Mouse (Mus musculus) spleen, postnatal 4 days (tissue): ENCODE measurements at regions not wholly inside any gene's neighbourhood (a gene's known extent, or its start where the extent isn't known, plus 50 kb on each side); places are given as distances from the start of the nearest gene placed in this dataset.

ENCODE experiments used
- DNase-seq, 2 experiments: peaks; one replicate each; pipeline ENCODE4 v3.0.0; 2022; ENCODE audit warnings: low spot score in 2 of 2

DNA sequence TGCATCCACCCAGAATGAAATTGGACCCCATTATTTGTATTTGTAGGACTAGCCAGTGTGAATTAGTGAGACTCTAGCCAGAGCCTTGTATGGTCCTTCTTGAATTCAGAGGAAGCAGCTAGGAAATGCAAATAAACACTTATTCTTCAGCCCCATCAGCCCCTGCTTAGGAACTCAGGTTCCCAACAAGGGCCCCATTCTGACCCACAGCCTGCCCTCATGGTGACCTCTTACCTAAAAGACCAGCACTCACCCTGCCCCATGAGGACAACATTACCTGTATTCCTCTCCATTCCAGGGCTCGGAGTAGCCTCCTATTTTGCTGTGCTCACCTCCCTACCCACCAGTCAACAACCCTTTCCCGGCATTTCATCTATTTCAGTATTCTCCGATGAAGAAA is 283.6 kb upstream of the Noct start:
- DNase-seq = no peak

DNA sequence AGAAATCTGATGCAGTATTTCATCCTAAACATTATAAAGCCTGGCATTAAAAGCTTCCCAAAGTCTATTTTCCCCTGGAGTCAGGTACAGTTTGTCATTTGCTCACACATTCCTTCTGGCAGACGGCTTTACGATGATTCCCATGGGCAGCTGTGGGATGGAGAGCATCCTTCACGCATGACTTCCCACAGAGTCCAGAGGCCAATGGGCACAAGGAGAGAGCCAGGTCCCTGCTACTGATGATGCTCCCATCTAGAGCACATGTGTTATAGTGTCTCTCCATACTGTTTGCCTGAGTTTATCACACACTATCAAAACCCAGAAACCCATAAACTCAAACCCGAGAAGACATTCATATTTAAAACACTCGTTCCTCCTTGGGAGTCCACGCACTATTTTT is 270.8 kb upstream of the Noct start:
- DNase-seq = no peak

DNA sequence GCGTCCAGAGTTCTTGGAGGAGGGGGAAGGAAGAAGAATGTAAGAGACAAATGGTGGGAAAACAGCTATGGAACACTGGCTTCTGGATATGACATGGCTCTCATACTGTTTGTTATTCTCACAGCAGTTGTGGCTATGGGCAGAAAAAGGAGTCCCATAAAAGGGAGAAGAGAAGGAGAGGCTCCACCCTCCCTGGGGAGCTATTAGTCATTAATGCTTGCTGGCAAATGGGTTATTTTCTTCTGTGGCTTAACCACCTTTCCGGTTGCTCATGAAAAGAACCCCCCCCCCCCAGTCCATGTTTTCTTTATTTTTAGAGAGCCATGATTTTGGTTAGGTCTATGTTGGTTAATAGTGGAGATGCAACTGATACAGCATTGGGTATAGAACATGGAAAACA is 253.9 kb upstream of the Noct start:
- no peak for DNase-seq

DNA sequence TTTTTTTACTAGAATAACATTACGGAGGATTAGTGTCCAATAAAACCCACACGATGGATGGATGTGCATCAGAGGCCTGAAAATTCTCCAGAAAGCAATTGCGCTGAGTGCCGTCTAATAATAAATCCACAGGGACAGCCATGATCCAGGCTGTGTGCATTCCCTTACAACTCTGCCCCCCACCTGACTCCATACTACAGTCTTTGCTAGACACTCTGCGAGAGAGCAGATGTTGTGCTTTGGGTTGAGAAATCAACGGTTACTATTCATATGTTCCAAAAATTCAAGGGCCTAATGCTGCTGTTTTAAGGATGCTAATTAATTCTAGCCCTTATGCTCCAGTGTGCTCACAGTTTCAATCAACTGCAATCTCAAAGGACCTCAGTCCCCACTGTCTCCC is 251.2 kb upstream of the Noct start:
- no peak for DNase-seq

DNA sequence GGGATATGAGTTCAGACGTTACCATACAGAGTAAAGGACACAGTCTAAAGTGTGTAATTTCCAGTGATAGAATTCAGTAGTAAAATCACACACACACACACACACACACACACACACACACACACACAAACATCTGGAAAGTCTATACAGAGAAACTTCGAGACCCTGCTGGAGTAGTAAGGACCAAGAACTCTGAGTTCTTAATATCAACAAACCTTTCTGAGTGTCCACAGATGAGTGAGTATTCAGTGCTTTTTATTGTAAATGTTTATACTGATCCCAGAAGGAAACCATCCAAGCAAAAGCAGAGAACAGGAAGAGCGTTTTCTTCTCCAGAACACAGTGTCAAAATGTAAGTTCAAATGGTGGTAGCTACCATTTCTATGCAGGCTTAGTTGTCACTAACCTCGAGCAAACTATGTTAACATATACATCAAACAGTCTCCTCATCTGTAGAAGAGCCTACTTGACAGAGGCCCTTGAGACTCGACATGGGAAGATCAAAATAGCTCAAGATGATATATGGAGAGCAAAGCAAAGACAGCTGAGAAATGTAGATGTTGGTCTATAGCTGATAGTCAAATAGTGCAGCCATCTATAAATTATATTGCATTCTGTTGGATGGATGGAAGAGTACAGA is 248.0 kb upstream of the Noct start:
- DNase-seq = no peak

DNA sequence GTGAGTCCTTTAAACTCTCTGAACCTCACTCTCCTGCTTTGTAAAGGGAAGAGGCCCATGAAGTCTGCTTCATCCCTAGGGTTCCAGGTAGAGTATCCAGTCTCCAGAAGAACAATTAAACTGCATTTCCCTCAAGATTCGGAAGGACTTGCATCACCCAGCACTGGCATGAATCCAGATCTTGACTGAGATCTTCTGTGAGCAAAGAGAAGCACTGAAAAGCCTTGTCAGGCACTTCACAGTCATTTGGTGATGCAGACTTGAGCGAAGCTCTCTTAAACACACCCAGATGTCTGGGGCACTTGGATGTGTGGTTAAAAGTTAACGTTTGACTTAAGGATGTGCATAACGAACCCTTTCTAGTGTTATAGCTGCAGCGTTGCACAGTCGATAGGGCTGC is 247.4 kb upstream of the Noct start:
- no peak for DNase-seq

DNA sequence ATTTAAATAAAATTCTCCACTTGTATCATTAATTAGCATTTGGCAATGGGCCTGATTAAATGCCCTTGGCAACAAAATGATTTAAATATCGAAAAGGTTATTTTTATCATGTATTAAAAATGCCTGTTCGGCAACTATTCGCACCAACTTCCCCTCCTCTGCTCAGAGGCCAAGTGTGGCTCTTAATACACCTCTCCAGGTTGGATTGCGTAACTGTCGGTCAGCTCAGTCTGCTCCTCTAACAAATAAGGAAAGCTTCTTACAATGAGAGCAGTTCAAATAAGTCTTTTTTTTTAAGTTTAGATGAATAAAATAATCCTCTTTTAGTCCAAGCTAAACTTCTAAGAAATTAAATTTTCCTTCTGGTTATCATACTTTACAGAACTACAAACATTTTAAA is 245.6 kb upstream of the Noct start:
- no peak for DNase-seq

DNA sequence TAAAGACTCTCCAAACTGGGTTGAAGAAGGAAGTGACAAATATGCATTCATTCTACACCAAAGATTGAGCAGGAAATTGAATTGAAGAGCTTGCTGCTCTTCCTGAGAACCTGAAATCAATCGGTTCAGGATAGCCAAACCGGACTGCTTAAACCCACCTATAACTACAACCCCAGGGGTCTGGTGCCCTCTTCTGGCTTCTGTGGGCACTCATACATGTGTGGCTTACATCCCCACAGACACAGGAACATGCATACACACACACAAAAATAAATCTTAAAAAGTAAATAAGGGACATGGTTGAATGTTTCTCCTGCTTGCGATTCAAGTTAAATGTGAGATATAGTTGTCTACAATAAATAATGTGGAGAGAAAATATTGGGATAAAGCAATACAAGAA is 244.7 kb upstream of the Noct start:
- no peak for DNase-seq

DNA sequence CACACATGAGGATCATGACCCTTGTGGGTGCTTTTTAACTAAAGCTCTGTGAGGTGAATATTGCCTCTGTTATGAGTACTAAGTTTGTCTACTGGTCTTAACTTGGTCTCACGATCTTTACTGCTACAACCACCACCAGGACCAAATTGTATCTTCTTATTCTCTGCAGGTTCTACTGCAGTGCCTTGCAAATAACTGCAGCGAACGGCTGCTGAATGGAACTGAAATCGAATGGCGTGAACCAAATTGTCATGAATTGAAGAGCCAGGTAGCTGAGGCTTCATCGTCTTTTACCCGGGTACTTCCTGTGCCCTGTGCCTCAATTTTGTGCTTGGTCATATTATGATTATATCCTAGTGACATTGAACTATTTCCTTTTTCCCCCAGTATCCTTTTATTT is 242.5 kb upstream of the Noct start:
- DNase-seq = no peak

DNA sequence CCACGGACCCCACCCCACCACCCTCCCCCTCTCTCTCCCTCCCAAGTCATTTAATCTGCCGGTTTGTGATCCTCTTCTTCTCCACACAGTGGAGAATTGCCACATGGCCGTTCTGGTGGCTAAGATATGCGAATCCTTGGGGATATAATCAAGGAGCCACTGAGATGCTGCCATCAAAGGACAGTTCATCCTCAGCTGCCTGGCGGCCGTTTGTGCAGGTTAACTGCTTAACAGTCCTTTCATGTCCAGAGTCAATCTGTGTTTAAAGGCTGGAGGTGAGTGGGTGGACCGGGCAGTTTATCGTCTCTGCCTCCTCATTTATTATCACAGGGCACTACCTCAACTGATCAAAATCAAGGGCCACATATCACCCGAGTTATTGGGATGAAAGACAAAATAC is 241.6 kb upstream of the Noct start:
- no peak for DNase-seq

DNA sequence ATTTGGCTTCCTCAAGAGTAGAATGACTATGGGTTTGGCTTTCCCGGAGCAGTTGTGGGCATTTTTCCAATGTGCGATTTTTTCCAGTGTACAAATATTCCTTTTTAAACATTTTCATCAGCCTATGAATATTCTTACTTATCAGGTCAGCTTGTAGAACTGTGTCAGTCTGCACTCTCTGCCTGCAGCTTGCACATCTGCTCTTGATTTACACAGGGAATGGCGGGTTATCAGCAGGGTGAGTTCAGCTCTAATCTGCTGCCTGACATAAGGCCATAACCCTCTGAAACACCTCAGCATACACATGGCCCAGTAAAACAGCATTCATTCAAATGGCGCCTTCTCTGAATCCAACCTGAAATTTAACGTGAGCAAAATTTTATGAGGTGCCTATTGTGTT is 241.1 kb upstream of the Noct start:
- no peak for DNase-seq

DNA sequence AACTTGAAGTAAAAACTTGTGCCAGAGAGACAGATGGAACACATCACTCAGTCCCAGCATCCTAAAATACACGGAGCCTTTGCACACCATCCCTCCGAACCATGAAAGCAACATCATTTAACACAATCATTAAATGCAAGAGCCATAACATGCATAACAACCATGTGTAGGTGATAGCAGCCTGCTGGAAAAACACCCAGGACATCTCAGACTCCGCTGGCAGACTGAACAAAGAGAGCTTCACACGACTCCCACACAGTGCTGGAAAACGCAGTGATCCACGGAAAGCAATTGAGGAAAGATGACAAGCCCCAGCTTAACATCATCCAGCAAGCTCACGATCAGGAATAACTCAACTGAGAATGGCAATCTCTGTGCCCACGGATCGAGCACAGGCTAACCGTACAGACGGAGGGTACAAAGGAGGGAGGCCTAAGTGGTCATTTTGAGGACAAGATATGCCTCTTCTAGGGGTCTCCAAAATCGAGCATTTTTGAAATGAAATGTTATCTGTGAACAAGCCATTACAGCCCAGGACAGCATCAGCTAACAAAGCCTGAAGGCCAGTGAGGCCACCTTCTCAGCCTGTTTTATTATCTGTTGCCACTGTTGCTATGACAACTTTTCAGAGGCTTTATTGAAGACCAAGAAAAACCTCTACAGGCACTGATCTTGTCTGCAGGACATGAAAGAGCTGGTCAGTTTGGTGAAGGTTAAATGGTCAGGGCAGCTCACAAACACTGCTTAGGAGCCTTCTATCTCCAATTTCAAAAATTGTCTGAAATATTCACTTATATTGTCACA is 240.1 kb upstream of the Noct start:
- no peak for DNase-seq

DNA sequence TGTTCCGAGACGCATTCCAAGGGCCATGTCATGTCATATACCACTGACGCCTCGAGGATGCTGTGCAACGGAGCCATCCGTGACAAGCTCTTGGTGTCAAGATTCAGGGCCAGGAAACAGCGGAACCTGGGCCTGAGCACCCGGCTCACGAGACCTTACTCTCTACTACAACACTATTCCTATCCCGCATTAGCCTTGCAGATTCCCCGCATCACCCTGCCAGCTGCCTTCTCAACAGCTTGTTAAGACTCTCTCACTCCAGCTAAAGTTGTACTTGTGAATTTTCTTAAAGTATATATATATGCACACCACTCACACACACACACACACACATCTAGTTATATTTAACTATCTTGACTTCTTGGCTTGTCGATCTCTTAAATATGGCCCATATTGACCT is 236.4 kb upstream of the Noct start:
- no peak for DNase-seq

DNA sequence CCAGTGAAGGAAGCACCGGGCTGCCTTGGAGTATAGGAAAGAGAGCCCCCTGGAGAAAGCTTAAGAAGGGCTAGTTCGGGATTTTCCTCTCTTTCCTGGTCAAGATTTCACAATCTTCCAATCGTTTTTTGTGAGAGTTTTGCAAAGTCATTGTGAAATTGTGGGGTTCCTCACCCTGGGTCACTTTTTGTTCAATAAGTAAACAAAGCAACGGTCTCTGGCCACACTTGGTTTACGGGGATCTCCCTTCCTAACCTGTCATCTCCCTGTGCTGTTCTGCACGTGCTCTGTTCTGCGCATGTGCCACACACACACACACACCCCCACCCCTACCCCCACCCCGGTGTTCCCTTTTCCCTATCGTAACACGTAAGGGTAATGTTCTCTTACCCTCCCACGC is 233.4 kb upstream of the Noct start:
- no peak for DNase-seq

DNA sequence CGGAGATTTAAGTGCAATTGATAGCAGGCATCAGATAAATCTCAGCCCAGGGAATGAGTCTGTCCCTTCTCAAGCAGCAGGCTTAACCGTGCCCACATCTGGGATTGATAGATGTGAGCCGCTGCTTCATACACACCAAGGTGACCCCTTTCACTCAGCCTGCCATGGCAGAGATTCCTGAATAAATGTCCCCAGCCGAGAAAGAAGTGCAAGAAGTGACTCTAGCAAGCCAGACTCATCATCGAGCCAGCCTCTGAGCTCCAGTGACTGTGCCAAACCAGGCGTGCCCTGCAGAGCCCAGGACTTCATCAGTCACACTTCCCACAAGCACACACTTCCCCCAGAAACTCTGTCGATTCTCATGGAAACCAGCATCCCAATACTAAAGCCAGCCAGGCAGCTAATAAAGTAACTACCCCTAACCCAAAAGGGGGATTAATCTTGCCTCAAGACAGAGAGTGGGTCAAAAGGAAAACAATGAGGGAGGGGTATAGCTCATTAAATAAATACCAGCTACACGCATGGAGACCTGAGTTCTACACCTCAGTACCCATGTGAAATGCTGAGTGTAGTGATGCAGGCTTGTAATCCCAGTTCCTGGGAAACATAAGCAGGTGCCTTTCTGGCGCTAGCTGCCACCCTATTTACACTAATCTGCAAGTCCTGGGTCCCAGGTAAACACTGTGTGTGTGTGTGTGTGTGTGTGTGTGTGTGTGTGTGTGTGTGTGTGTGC is 231.5 kb upstream of the Noct start:
- DNase-seq = no peak

DNA sequence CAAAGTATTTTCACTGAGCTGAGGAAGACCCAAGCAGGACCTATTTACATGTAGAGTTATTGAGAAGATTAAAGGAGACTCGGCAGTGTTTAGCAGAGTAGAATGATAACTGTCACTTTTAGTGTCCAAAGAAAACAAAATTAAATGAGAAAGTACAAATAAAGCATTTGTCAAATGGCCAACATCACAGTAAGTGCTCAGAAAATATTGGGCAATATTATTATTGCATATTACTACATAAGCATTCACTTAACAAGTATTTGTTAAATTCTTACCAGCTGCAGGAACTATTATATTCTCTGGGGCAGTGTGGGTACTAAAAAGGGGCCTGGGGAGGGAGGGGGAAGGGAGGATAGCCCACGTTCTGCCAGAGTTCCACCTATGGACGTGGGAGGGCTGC is 224.5 kb upstream of the Noct start:
- no peak for DNase-seq

DNA sequence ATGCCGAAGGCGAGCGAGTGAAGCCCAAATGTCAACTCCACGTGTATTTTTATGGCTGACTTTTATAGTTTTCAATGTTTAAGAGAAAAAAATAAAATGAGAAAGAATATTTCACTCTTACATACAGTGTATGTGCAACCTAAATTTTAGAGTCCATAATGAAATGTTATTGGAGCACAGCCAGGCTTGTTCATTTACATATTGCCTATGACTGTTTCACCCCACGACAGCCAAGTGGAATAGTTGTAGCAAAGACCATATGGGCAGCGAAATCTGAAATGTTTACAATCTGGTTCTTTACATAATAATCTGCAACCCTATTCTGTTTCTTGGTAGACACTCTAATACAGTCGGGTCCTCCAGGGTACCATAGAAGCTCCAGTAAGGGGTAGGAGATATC is 223.3 kb upstream of the Noct start:
- no peak for DNase-seq

DNA sequence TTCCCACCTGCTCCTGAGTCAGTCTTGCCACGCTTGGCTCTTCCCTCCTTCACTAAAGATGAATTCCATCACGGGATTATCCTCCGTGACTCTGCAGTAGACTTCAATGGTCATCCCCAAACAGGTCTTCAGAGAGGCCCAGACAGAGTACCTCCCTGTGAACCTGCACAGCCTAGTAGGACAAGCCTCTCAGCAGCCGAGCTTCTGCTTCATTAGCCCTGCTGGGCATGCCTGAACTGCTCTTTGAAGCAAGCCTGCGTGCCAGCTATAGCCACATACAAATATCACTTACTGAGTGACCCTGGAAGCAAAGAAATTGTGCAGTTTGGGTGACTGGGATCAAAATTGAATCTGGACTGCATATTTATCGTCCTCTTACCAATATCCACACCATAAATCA is 221.6 kb upstream of the Noct start:
- DNase-seq = no peak

DNA sequence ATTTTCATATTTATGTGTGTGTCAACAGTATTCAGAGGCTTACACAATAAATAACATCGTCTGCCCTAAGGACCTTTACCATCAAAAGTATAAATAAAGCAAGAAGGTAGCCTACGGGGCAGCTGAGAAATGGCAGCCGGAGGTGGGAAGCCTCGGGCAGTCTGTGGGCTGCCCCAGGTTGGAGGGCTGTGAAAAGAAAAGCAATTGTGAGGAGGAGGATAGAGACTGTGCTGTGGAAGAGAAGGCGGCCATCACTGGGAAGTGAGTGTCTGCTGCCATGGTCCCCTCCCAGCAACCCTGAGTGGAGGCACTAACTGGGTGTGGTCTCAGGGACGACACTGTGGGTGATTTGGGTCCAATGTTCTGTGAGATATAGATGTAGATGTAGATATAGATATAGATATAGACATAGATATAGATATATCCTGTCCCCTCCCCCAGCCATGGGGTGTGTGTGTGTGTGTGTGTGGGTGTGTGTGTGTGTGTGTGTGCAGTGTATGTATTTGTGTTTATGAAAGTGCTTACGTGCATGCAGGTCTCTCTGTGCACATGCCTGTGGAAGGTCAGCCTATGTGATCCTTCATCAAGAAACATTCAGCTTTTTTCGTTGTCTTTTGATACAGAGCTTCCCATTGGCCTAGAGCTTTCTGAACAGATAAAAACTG is 220.6 kb upstream of the Noct start:
- DNase-seq = no peak

DNA sequence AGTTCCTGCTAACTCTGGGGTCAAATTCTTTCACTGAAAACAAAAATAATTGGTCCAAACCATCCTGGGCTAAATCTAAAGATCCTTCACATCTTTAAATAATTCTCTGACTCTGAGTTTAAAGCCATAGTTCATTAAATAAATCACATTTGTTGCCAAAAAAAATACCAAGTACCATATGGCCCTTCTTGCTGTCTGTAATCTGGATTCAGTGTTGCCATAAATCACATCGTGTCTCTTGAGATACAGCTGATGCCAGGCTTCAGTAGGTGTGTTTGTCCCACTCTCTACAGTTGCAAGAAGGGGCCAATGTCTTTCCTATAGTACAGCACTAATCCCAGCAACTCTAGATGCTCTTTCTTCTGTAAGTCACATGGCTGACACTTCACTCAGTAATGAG is 220.0 kb upstream of the Noct start:
- no peak for DNase-seq

DNA sequence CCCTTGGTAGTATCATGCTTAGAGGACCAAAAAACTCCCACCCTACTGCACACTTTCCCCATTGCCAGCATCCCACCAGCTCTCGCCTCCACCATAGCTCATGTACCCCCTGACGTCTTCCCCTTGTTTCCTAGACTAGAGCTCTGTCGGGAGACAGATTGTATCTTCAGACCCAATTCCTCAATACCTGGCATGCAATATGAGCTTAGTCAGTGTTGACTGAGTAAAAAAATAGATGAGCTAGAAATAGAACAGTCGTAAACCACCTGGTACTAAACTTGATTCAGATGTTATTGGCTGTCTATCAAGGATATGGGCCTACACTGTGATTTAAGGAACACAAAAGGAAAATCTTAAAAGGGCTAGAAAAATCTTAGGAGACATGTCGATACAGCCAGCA is 215.1 kb upstream of the Noct start:
- no peak for DNase-seq

DNA sequence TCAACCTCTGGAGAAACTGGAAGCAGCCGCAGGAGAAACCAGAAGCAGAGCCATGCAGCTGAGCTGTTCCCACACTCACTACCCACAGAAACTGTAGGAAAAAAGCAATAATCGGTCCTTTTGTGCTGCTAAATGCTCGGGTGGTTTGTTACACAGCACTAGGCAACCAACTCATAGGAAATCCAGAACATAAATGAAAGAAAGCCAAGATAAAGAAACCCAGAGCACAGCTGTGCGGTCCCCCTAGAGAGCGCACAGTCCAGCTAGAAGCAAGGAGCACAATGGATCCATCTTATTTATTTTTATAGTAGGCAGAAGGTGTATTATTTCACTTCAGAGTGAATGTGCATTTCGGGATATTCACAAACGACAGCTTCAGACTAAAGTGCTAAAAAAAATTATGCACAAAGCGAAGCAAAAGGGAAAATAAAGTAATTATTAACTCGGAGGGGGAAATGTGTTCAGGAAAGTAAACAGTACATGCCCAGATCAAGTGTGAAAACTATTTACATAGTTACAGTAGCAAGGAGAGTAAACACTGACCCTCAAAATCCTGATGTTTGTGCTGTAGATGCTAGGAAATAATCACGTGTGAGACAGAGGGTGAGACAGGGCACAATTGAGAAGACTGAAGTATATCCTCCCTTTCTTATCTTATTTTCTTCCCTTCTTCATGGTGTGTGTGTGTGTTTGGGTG is 204.4 kb upstream of the Noct start:
- DNase-seq = no peak
